Mouse (Mus musculus): ENCODE data around the gene Fcgr1. TPM values are rescaled to one million over a fixed set of nuclear protein-coding genes. Genes with fewer than 3 reads are reported as not detected.

The Fcgr1 gene
- total RNA-seq, 4 experiments from 2014 or later = 1.7 to 6.5 (median 3.5) TPM

Small RNA genes lying within 50 kb of the gene (microRNA-seq; reads per million reads assigned to microRNA genes)
- gene Gm47311 (0 reads per million in 2 experiments), gene Gm47313 (0 reads per million in 2 experiments)

Other genes with a start within 250 kb of the Fcgr1 start
- 10 to 100 TPM; 44.9 to 55.2 (median 50.3) TPM for gene Vps45, start 235.5 kb downstream of the Fcgr1 start, total RNA-seq (2022)
- gene Otud7b, start 189.4 kb downstream of the Fcgr1 start, total RNA-seq (2022) = 10 to 100 TPM; 33.4 to 40.7 (median 38.5) TPM
- gene Mtmr11, start 132.0 kb downstream of the Fcgr1 start, total RNA-seq (2022) = 1 to 10 TPM; 5.8 to 8.4 (median 6.9) TPM
- gene Sf3b4, start 121.6 kb downstream of the Fcgr1 start, total RNA-seq (2022) = 10 to 100 TPM; 40.3 to 48.5 (median 43.0) TPM
- gene Sv2a, start 112.8 kb downstream of the Fcgr1 start, total RNA-seq (2022) = 100 to 1,000 TPM; 434 to 460 (median 443) TPM
- gene Bola1, start 74.3 kb downstream of the Fcgr1 start, total RNA-seq (2022) = 10 to 100 TPM; 14.9 to 20.7 (median 18.3) TPM
- gene Hist2h2ab, start 74.1 kb downstream of the Fcgr1 start, total RNA-seq (2022) = 10 to 100 TPM; 11.1 to 15.2 (median 14.1) TPM
- 10 to 100 TPM; 26.7 to 37.7 (median 31.8) TPM for gene Hist2h2ac, start 73.1 kb downstream of the Fcgr1 start, total RNA-seq (2022)
- 1 to 10 TPM; 4.9 to 7.1 (median 5.4) TPM for gene Hist2h2be, start 72.8 kb downstream of the Fcgr1 start, total RNA-seq (2022)
- 1 to 10 TPM; 1.1 to 4.8 (median 4.3) TPM for gene Hist2h3c2, start 54.8 kb downstream of the Fcgr1 start, total RNA-seq (2022)
- gene Hist2h2aa2, start 53.7 kb downstream of the Fcgr1 start, total RNA-seq (2022) = 100 to 1,000 TPM; 190 to 245 (median 229) TPM
- 10 to 100 TPM in 2 of 4 experiments, 1 to 10 TPM in 2; 5.2 to 28.7 (median 10.2) TPM for gene Hist2h2aa1, start 48.5 kb downstream of the Fcgr1 start, total RNA-seq (2022)
- not detected for gene Hist2h3c1, start 47.3 kb downstream of the Fcgr1 start, total RNA-seq (2022)
- 10 to 100 TPM; 27.2 to 32.5 (median 29.5) TPM for gene Hist2h4, start 30.7 kb downstream of the Fcgr1 start, total RNA-seq (2022)
- 10 to 100 TPM; 45.5 to 68.8 (median 61.8) TPM for gene Hist2h3b, start 25.3 kb downstream of the Fcgr1 start, total RNA-seq (2022)
- 100 to 1,000 TPM; 160 to 229 (median 192) TPM for gene Hist2h2bb, start 24.2 kb downstream of the Fcgr1 start, total RNA-seq (2022)
- gene BC107364, start 158.3 kb upstream of the Fcgr1 start, total RNA-seq (2022) = not detected
- 1 to 10 TPM; 1.4 to 2.0 (median 1.7) TPM for gene Hfe2, start 231.2 kb upstream of the Fcgr1 start, total RNA-seq (2022)

All from left cerebral cortex, adult 8-10 months (tissue).